Mouse (Mus musculus) CH12.LX (cell line): ENCODE measurements at regions not wholly inside any gene's neighbourhood (a gene's known extent, or its start where the extent isn't known, plus 50 kb on each side); places are given as distances from the start of the nearest gene placed in this dataset.

ENCODE experiments used
- DNase-seq: peaks from one replicate; pipeline ENCODE4 v3.0.0-alpha.2; 2013; ENCODE audit errors: extremely low read depth
- H3K27ac ChIP-seq: 2 replicates; pipeline ENCODE4 v1.5.1; 2012; ENCODE audit warnings: low read depth, mild to moderate bottlenecking, control low read depth, moderate library complexity; ENCODE audit not compliant: insufficient read depth
- H3K27me3 ChIP-seq: replicated peaks from 2 replicates; pipeline ENCODE3; 2012; ENCODE audit warnings: inconsistent platforms
- H3K36me3 ChIP-seq, 2 experiments: replicated peaks in 1 of 2; 2 replicates each; pipeline versions ENCODE3 to v1.6.1; 2012; ENCODE audit warnings: inconsistent platforms in 1 of 2, low read length in 1 of 2, mild to moderate bottlenecking in 1 of 2, mixed read lengths in 1 of 2, moderate library complexity in 1 of 2; ENCODE audit not compliant: control insufficient read depth in 1 of 2, insufficient read depth in 1 of 2
- H3K4me1 ChIP-seq, 2 experiments: 2 replicates each; pipeline ENCODE4 v1.6.1; 2012; ENCODE audit warnings: inconsistent platforms in 1 of 2, moderate library complexity in 1 of 2; ENCODE audit not compliant: insufficient read depth in 2 of 2, control insufficient read depth in 1 of 2
- H3K4me2 ChIP-seq: 2 replicates; pipeline ENCODE4 v1.6.1; 2012; ENCODE audit warnings: low read depth, mild to moderate bottlenecking, control low read depth; ENCODE audit not compliant: poor library complexity, insufficient read depth, severe bottlenecking
- H3K4me3 ChIP-seq, 3 experiments: fragments of 150-350 bp in 1 of 3; sonication (generic) in 1 of 3; replicated peaks in 1 of 3; 2 replicates each; pipeline versions ENCODE3 to v1.5.1; 2011 to 2012; ENCODE audit warnings: low read depth in 2 of 3, low read length in 2 of 3, mild to moderate bottlenecking in 2 of 3, moderate library complexity in 2 of 3, control low read depth in 1 of 3, improper control_type of control experiment in 1 of 3, inconsistent platforms in 1 of 3, mixed read lengths in 1 of 3; ENCODE audit not compliant: poor library complexity in 1 of 3
- H3K79me2 ChIP-seq: replicated peaks from 2 replicates; pipeline ENCODE4 v1.6.1; 2012; ENCODE audit warnings: mild to moderate bottlenecking, moderate library complexity; ENCODE audit not compliant: control insufficient read depth, poor library complexity, insufficient read depth, severe bottlenecking; ENCODE audit errors: extremely low read depth
- H3K9ac ChIP-seq: 2 replicates; pipeline ENCODE4 v1.6.1; 2012; ENCODE audit warnings: low read depth, mild to moderate bottlenecking, control low read depth, moderate library complexity; ENCODE audit not compliant: insufficient read depth
- H3K9me3 ChIP-seq: replicated peaks from 2 replicates; pipeline ENCODE3; 2012; ENCODE audit warnings: low read length, inconsistent platforms, mixed read lengths
- BHLHE40 ChIP-seq: IDR thresholded peaks from 2 replicates; pipeline ENCODE4 v1.6.1; 2011; ENCODE audit warnings: mild to moderate bottlenecking, low read depth, low read length, improper control_type of control experiment
- CHD1 ChIP-seq: IDR thresholded peaks from 2 replicates; pipeline ENCODE4 v1.6.1; 2012; ENCODE audit warnings: low read depth, low read length, improper control_type of control experiment, inconsistent platforms
- CHD2 ChIP-seq: IDR thresholded peaks from 2 replicates; pipeline ENCODE4 v1.6.1; 2011; ENCODE audit warnings: low read length, improper control_type of control experiment
- E2F4 ChIP-seq: IDR thresholded peaks from 2 replicates; pipeline ENCODE4 v1.6.1; 2011; ENCODE audit warnings: low read depth, low read length, improper control_type of control experiment; ENCODE audit not compliant: insufficient replicate concordance
- ELF1 ChIP-seq: IDR thresholded peaks from 2 replicates; pipeline ENCODE4 v1.6.1; 2014; ENCODE audit warnings: low read depth, mild to moderate bottlenecking, inconsistent platforms, low read length, improper control_type of control experiment
- HCFC1 ChIP-seq: IDR thresholded peaks from 2 replicates; pipeline ENCODE4 v1.6.1; 2012; ENCODE audit warnings: low read depth, mild to moderate bottlenecking, inconsistent platforms, low read length, improper control_type of control experiment
- IRF4 ChIP-seq: IDR thresholded peaks from 2 replicates; pipeline ENCODE4 v1.6.1; 2014; ENCODE audit warnings: low read depth, mild to moderate bottlenecking, inconsistent platforms, low read length, improper control_type of control experiment
- MAFK ChIP-seq: IDR thresholded peaks from 2 replicates; pipeline ENCODE4 v1.6.1; 2011; ENCODE audit warnings: low read length, improper control_type of control experiment; ENCODE audit not compliant: insufficient replicate concordance
- MAX ChIP-seq: IDR thresholded peaks from 2 replicates; pipeline ENCODE4 v1.6.1; 2011; ENCODE audit warnings: low read length, improper control_type of control experiment
- MEF2A ChIP-seq: IDR thresholded peaks from 2 replicates; pipeline ENCODE4 v1.6.1; 2014; ENCODE audit warnings: low read depth, mild to moderate bottlenecking, inconsistent platforms, low read length, improper control_type of control experiment, borderline replicate concordance
- MXI1 ChIP-seq: IDR thresholded peaks from 2 replicates; pipeline ENCODE4 v1.6.1; 2011; ENCODE audit warnings: mild to moderate bottlenecking, low read depth, low read length, improper control_type of control experiment
- MYC ChIP-seq: IDR thresholded peaks from 2 replicates; pipeline ENCODE4 v1.6.1; 2011; ENCODE audit warnings: low read depth, mild to moderate bottlenecking, improper control_type of control experiment, low read length
- NELFE ChIP-seq: IDR thresholded peaks from 2 replicates; pipeline ENCODE4 v1.6.1; 2011; ENCODE audit warnings: low read depth, low read length, improper control_type of control experiment
- PAX5 ChIP-seq: IDR thresholded peaks from 2 replicates; pipeline ENCODE4 v1.6.1; 2012; ENCODE audit warnings: low read length, inconsistent platforms, mixed read lengths
- POLR2AphosphoS2 ChIP-seq: IDR thresholded peaks from 2 replicates; pipeline ENCODE4 v1.6.1; 2011; ENCODE audit warnings: low read depth, low read length, improper control_type of control experiment
- RAD21 ChIP-seq: IDR thresholded peaks from 2 replicates; pipeline ENCODE4 v1.6.1; 2011; ENCODE audit warnings: low read depth, mild to moderate bottlenecking, low read length, improper control_type of control experiment, moderate library complexity
- SIN3A ChIP-seq: IDR thresholded peaks from 2 replicates; pipeline ENCODE4 v1.6.1; 2012; ENCODE audit warnings: low read length, improper control_type of control experiment, inconsistent platforms
- SMC3 ChIP-seq: IDR thresholded peaks from 2 replicates; pipeline ENCODE4 v1.6.1; 2011; ENCODE audit warnings: low read depth, low read length, improper control_type of control experiment
- TCF12 ChIP-seq: IDR thresholded peaks from 2 replicates; pipeline ENCODE4 v1.6.1; 2014; ENCODE audit warnings: low read depth, mild to moderate bottlenecking, inconsistent platforms, low read length, improper control_type of control experiment
- USF1 ChIP-seq: IDR thresholded peaks from 2 replicates; pipeline ENCODE4 v1.6.1; 2014; ENCODE audit warnings: low read depth, mild to moderate bottlenecking, inconsistent platforms, low read length, improper control_type of control experiment
- USF2 ChIP-seq: conservative IDR thresholded peaks from 2 replicates; pipeline ENCODE4 v1.6.1; 2011; ENCODE audit warnings: low read depth, low read length, improper control_type of control experiment
- ZKSCAN1 ChIP-seq: IDR thresholded peaks from 2 replicates; pipeline ENCODE4 v1.6.1; 2012; ENCODE audit warnings: low read depth, inconsistent platforms, low read length, improper control_type of control experiment, borderline replicate concordance
- ZMIZ1 ChIP-seq: IDR thresholded peaks from 2 replicates; pipeline ENCODE4 v1.6.1; 2012; ENCODE audit warnings: low read depth, mild to moderate bottlenecking, inconsistent platforms, low read length, improper control_type of control experiment
- dilution Hi-C: fragments of 300-500 bp; cut with MboI; formaldehyde crosslinking; loops from 2 replicates; pipeline ENCODE4 v1.14.3; 2020; ENCODE audit warnings: low sequenced_read_pairs; ENCODE audit not compliant: extremely low pct_unique_long_range_greater_than_20kb, extremely low pct_ligation_motif_present
- in situ Hi-C: fragments of 300-500 bp; cut with MboI; formaldehyde crosslinking; loops from 3 replicates; pipeline ENCODE4 v1.14.3; 2019; ENCODE audit warnings: low sequenced_read_pairs, low pct_ligation_motif_present, low pct_unique_long_range_greater_than_20kb, mixed read lengths

GRCm38 (mm10) chr1:169387056-169387455 lies 144.2 kb downstream of the Nuf2 start:
- in situ Hi-C loops (no loop called here), dilution Hi-C loops (no loop called here)
- no peaks in the 10 kb centered on the region for H3K4me1 ChIP-seq
- no peaks in the 10 kb centered on the region for H3K27me3 ChIP-seq
- H3K27ac ChIP-seq: no peak overlapping the region
- no peak for DNase-seq
- TF ChIP-seq ELF1 (no peak), CHD1 (no peak), NELFE (no peak), MEF2A (no peak), CHD2 (no peak), MYC (no peak), MAFK (no peak), E2F4 (no peak), SMC3 (no peak), MAX (no peak), IRF4 (no peak), POLR2AphosphoS2 (no peak), ZMIZ1 (no peak), USF2 (no peak), TCF12 (no peak), RAD21 (no peak), BHLHE40 (no peak), PAX5 (no peak)
- H3K36me3 ChIP-seq: no peaks in the 10 kb centered on the region
- no peaks in the 10 kb centered on the region for H3K79me2 ChIP-seq
- peaks cover 2% of the 10 kb centered on the region for H3K9me3 ChIP-seq
- H3K9ac ChIP-seq: no peak overlapping the region
- no peak overlapping the region for H3K4me2 ChIP-seq
- H3K4me3 ChIP-seq: no peak overlapping the region

- Histone ChIP-seq H3K79me2 (no peaks in the 10 kb centered on the region), H3K27me3 (no peaks in the 10 kb centered on the region), H3K4me2 (no peak overlapping the region), H3K27ac (no peak overlapping the region), H3K4me1 (no peaks in the 10 kb centered on the region), H3K36me3 (no peaks in the 10 kb centered on the region), H3K9me3 (peaks cover 2% of the 10 kb centered on the region), H3K9ac (no peak overlapping the region), H3K4me3 (no peak overlapping the region)
- no peak for DNase-seq
- in situ Hi-C loops (no loop called here), dilution Hi-C loops (no loop called here)
- TF ChIP-seq MXI1 (no peak), USF1 (no peak), SIN3A (no peak), POLR2AphosphoS2 (no peak), MAFK (no peak), RAD21 (no peak), SMC3 (no peak), ZKSCAN1 (no peak), HCFC1 (no peak)
Observed at GRCm38 (mm10) chr1:169385740-169386424, 145.4 kb downstream of the Nuf2 start.
